Mouse (Mus musculus): ENCODE measurements around the gene Depdc5. TPM values are rescaled to one million over a fixed set of nuclear protein-coding genes. Genes with fewer than 3 reads are reported as not detected.

The Depdc5 gene
- total and polyA plus RNA-seq, 3 experiments: 21.1 to 39.3 (median 36.6) TPM

- Histone ChIP-seq H3K4me2 (ENCODE audit: insufficient read depth, low read depth, poor library complexity, severe bottlenecking) (no peak overlapping the region), H3K9me3 (replicated peaks; ENCODE audit: low read length) (no peaks in the 10 kb centered on the region), H3K27me3 (replicated peaks) (no peaks in the 10 kb centered on the region), H3K4me3 (replicated peaks in 1 of 3; ENCODE audit: low read depth in 2 of 3, low read length in 2 of 3, poor library complexity in 1 of 3) (no peak overlapping the region), H3K27ac (ENCODE audit: insufficient read depth, low read depth) (no peak overlapping the region), H3K36me3 (replicated peaks in 1 of 2; ENCODE audit: control insufficient read depth in 1 of 2, insufficient read depth in 1 of 2, low read length in 1 of 2) (peaks cover 76 to 88% of the 10 kb centered on the region in 2 experiments), H3K9ac (ENCODE audit: insufficient read depth, low read depth) (no peak overlapping the region), H3K79me2 (replicated peaks; ENCODE audit: control insufficient read depth, extremely low read depth, insufficient read depth, poor library complexity, severe bottlenecking) (no peaks in the 10 kb centered on the region), H3K4me1 (ENCODE audit: control insufficient read depth in 1 of 2, insufficient read depth in 2 of 2) (peaks cover 0 to 8% of the 10 kb centered on the region in 2 experiments; a peak in 2 of 4 replicates)
- no peak for DNase-seq (ENCODE audit: extremely low read depth)
- TF ChIP-seq ELF1 (IDR thresholded peaks at IDR 0.05; ENCODE audit: low read depth, low read length) (no peak), TBP (conservative IDR thresholded peaks at IDR 0.05; ENCODE audit: low read depth, low read length) (no peak), JUND (conservative IDR thresholded peaks at IDR 0.05; ENCODE audit: low read depth, low read length) (no peak), JUN (IDR thresholded peaks at IDR 0.05; ENCODE audit: insufficient read depth, low read depth, low read length) (no peak), MYC (IDR thresholded peaks at IDR 0.05; ENCODE audit: low read depth, low read length) (no peak), ZC3H11A (IDR thresholded peaks at IDR 0.05; ENCODE audit: low read depth, low read length) (no peak), CHD2 (IDR thresholded peaks at IDR 0.05; ENCODE audit: low read length) (no peak), POLR2AphosphoS2 (IDR thresholded peaks at IDR 0.05; ENCODE audit: low read depth, low read length) (no peak), POLR2A (IDR thresholded peaks at IDR 0.05; ENCODE audit: low read depth, low read length) (no peak), HCFC1 (IDR thresholded peaks at IDR 0.05; ENCODE audit: low read depth, low read length) (no peak), MAFK (IDR thresholded peaks at IDR 0.05; ENCODE audit: insufficient replicate concordance, low read length) (no peak), CHD1 (IDR thresholded peaks at IDR 0.05; ENCODE audit: low read depth, low read length) (no peak), ZMIZ1 (IDR thresholded peaks at IDR 0.05; ENCODE audit: low read depth, low read length) (no peak), MXI1 (IDR thresholded peaks at IDR 0.05; ENCODE audit: low read depth, low read length) (no peak), RAD21 (IDR thresholded peaks at IDR 0.05; ENCODE audit: low read depth, low read length) (no peak), USF2 (conservative IDR thresholded peaks at IDR 0.05; ENCODE audit: low read depth, low read length) (no peak), USF1 (IDR thresholded peaks at IDR 0.05; ENCODE audit: low read depth, low read length) (no peak), NELFE (IDR thresholded peaks at IDR 0.05; ENCODE audit: low read depth, low read length) (no peak)
- in situ Hi-C loops (cut with MboI; ENCODE audit: low pct_ligation_motif_present, low pct_unique_long_range_greater_than_20kb, low sequenced_read_pairs): loop anchor here (25.0 kb wide), 1 partner anchor 196 kb away; no protein-coding TSS in a partner anchor
- dilution Hi-C loops (cut with MboI; ENCODE audit: extremely low pct_ligation_motif_present, extremely low pct_unique_long_range_greater_than_20kb, low sequenced_read_pairs): no loop called here
These were observed 77.9 kb downstream of the Depdc5 start for GRCm38 (mm10) chr5:32941209-32941924.

- Histone ChIP-seq H3K27ac (ENCODE audit: insufficient read depth, low read depth) (no peak overlapping the region), H3K4me1 (ENCODE audit: control insufficient read depth in 1 of 2, insufficient read depth in 2 of 2) (no peaks in the 10 kb centered on the region), H3K36me3 (replicated peaks in 1 of 2; ENCODE audit: control insufficient read depth in 1 of 2, insufficient read depth in 1 of 2, low read length in 1 of 2) (peaks cover 53 to 72% of the 10 kb centered on the region in 2 experiments), H3K79me2 (replicated peaks; ENCODE audit: control insufficient read depth, extremely low read depth, insufficient read depth, poor library complexity, severe bottlenecking) (no peaks in the 10 kb centered on the region), H3K4me3 (replicated peaks in 1 of 3; ENCODE audit: low read depth in 2 of 3, low read length in 2 of 3, poor library complexity in 1 of 3) (no peak overlapping the region), H3K9me3 (replicated peaks; ENCODE audit: low read length) (no peaks in the 10 kb centered on the region), H3K9ac (ENCODE audit: insufficient read depth, low read depth) (no peak overlapping the region), H3K4me2 (ENCODE audit: insufficient read depth, low read depth, poor library complexity, severe bottlenecking) (no peak overlapping the region), H3K27me3 (replicated peaks) (no peaks in the 10 kb centered on the region)
- dilution Hi-C loops (cut with MboI; ENCODE audit: extremely low pct_ligation_motif_present, extremely low pct_unique_long_range_greater_than_20kb, low sequenced_read_pairs): no loop called here
- in situ Hi-C loops (cut with MboI; ENCODE audit: low pct_ligation_motif_present, low pct_unique_long_range_greater_than_20kb, low sequenced_read_pairs): no loop called here
- TF ChIP-seq NRF1 (IDR thresholded peaks at IDR 0.05; ENCODE audit: low read depth, low read length) (no peak), USF2 (conservative IDR thresholded peaks at IDR 0.05; ENCODE audit: low read depth, low read length) (no peak)
- no peak for DNase-seq (ENCODE audit: extremely low read depth)
These were observed 86.6 kb downstream of the Depdc5 start for GRCm38 (mm10) chr5:32950077-32950476.
